Mouse (Mus musculus) midbrain, embryonic 11.5 days (tissue): ENCODE data around the gene Ugt1a7c. TPM values are rescaled to one million over a fixed set of nuclear protein-coding genes. Genes with fewer than 3 reads are reported as not detected.

Experiments
- ATAC-seq: fragments of 200-750 bp; cut with Nextera tagmentation; 2 replicates; pipeline ENCODE4 v1.8.0; 2017; ENCODE audit warnings: moderate TSS enrichment, moderate library complexity; ENCODE audit not compliant: low FRiP score
- DNase-seq: peaks from one replicate; pipeline ENCODE4 v3.0.0; 2015; ENCODE audit warnings: low spot score; ENCODE audit errors: missing footprints
- H3K27ac ChIP-seq: fragments of 300-500 bp; sonication (generic); 2 replicates; pipeline ENCODE4 v1.5.1; 2014; ENCODE audit warnings: low read depth, low read length
- H3K27me3 ChIP-seq: fragments of 300-500 bp; sonication (generic); 2 replicates; pipeline ENCODE4 v1.6.1; 2014; ENCODE audit warnings: mild to moderate bottlenecking, low read length, moderate library complexity, mixed read lengths; ENCODE audit not compliant: control insufficient read depth, insufficient read depth
- H3K36me3 ChIP-seq: fragments of 300-500 bp; sonication (generic); 2 replicates; pipeline ENCODE4 v1.6.1; 2014; ENCODE audit warnings: mild to moderate bottlenecking, low read length, moderate library complexity, mixed read lengths; ENCODE audit not compliant: control insufficient read depth, insufficient read depth
- H3K4me1 ChIP-seq: fragments of 300-500 bp; sonication (generic); 2 replicates; pipeline ENCODE4 v1.6.1; 2014; ENCODE audit warnings: low read length; ENCODE audit not compliant: control insufficient read depth, insufficient read depth
- H3K4me2 ChIP-seq: fragments of 300-500 bp; sonication (generic); 2 replicates; pipeline ENCODE4 v1.6.1; 2014; ENCODE audit warnings: mild to moderate bottlenecking, moderate library complexity
- H3K4me3 ChIP-seq: fragments of 300-500 bp; sonication (generic); 2 replicates; pipeline ENCODE4 v1.5.1; 2014; ENCODE audit warnings: low read depth, low read length
- H3K9ac ChIP-seq: fragments of 300-500 bp; sonication (generic); 2 replicates; pipeline ENCODE4 v1.6.1; 2014; ENCODE audit warnings: low read length
- H3K9me3 ChIP-seq: fragments of 300-500 bp; sonication (generic); 2 replicates; pipeline ENCODE4 v1.6.1; 2016; ENCODE audit warnings: low read length; ENCODE audit not compliant: control insufficient read depth
- WGBS: fragments of 180-500 bp; shearing (Covaris S2); extraction: QIAGEN DNeasy Blood & Tissue Kit; methylation state at CpG from one replicate; pipeline ENCODE4 v1.1.7; 2014; 5-methylcytosine and 5-hydroxymethylcytosine counted together
- polyA plus RNA-seq: library from polyadenylated mRNA; unstranded; fragments of >200 nt; fragmentation: Nextera tagmentation; extraction: Ambion mirVana; gene quantifications from 2 replicates; pipeline ENCODE4 v1.2.1, GENCODE M21; 2014

The Ugt1a7c gene
- polyA plus RNA-seq, 1 experiment from 2014 or later: 1.2 TPM

DNA sequence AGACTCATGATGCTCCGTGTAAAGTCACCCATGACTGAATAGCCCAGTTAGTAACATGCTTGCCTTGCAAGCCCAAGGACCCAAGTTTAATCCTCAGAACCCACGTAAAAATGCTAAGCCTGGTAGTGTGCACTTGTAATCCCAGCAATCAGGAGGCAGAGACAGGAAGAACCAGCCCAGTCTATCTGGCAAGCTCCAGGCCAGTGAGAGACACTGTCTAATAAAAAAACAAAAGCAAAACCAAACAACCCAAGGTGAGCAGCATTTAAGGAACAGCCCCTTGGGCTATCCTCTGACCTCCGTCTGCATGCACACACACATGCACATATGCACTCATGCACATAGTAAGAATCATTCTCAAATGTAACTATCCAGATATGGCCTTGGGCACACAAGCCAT is 134.7 kb downstream of the Ugt1a7c start:
- Histone ChIP-seq H3K9ac (no peak overlapping the region), H3K36me3 (no peaks in the 10 kb centered on the region), H3K9me3 (peaks cover 93% of the 10 kb centered on the region), H3K4me2 (no peak overlapping the region), H3K4me1 (no peaks in the 10 kb centered on the region), H3K27me3 (no peaks in the 10 kb centered on the region), H3K4me3 (no peak overlapping the region), H3K27ac (no peak overlapping the region)
- DNase-seq: no peak
- no peak for ATAC-seq
- WGBS: 78% methylated on average over 3 of the region's 3 CpGs

DNA sequence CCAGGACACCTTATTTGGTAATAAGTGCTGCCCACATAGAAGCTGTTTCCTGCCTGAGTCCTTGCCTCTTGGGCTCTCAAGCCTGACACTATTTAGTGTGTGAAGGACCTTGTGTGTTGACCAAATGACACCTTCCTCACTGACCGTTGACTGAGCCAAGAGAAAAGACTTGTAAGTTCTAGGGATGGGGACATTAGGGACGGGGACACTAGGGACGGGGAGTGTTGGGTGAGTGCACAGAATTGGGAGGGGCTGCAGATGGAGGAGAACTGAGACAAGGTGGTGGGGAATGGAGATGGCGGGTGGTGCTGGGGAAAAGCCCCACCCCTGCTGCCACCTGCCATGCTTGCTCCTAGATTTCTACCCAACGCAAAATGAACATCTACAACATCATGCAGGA is 135.1 kb downstream of the Ugt1a7c start:
- 83% methylated on average over 5 of the region's 5 CpGs for WGBS
- Histone ChIP-seq H3K4me3 (no peak overlapping the region), H3K4me1 (no peaks in the 10 kb centered on the region), H3K9me3 (peaks cover 98% of the 10 kb centered on the region), H3K27ac (no peak overlapping the region), H3K27me3 (no peaks in the 10 kb centered on the region), H3K4me2 (no peak overlapping the region), H3K9ac (no peak overlapping the region), H3K36me3 (no peaks in the 10 kb centered on the region)
- peak; percentile 8; the same call in 1 of the 2 replicates for ATAC-seq
- no peak for DNase-seq

GRCm38 (mm10) chr1:88230421-88230820 is 135.6 kb downstream of the Ugt1a7c start:
- no peaks in the 10 kb centered on the region for H3K4me1 ChIP-seq
- H3K27ac ChIP-seq: no peak overlapping the region
- H3K27me3 ChIP-seq: no peaks in the 10 kb centered on the region
- H3K4me2 ChIP-seq: no peak overlapping the region
- DNase-seq: no peak
- 68% methylated on average over 7 of the region's 7 CpGs for WGBS
- no peak for ATAC-seq
- peaks cover 100% of the 10 kb centered on the region for H3K9me3 ChIP-seq
- no peak overlapping the region for H3K9ac ChIP-seq
- H3K4me3 ChIP-seq: no peak overlapping the region
- no peaks in the 10 kb centered on the region for H3K36me3 ChIP-seq

DNA sequence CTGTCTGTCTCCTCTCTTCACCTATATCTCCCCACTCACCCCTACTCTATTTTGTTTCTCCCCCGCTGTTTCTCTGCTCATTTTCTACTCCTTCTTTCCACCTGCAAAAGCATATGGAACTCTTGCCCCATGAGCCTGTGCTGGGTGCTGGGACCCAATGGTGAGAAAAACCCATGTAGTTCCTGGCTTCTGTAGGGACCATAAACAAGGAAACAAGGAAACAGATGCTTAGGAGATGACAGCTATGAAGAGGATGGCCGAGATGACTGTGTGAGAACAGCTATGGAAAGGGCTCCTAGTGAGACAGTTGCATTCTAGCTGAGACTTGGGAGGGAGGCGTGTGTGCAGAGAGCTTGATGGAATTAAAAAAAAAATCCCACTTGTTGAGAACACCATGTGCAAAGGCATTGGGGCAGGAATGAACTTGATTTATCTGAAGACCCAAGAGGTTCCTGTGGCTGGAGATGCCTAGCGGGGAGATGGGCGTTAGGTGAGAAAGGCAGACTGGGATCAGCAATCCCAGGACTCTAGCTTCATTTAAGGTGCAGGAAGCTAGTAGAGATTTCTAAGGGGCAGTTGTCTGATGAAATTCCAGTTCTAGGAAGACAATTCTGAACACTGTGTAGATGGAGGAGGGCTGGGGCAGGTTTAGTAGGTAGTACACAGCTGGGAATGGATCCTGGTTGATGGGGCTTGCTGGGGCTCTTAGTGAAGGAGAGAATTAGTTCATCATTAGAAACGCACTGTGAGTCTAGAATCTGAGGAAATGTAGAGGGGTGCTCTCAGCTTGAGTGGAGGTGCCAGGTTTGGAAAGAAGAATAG is 136.3 kb downstream of the Ugt1a7c start:
- Histone ChIP-seq H3K4me1 (no peaks in the 10 kb centered on the region), H3K27me3 (no peaks in the 10 kb centered on the region), H3K9me3 (peaks cover 100% of the 10 kb centered on the region), H3K4me2 (no peak overlapping the region), H3K9ac (no peak overlapping the region), H3K27ac (no peak overlapping the region), H3K36me3 (no peaks in the 10 kb centered on the region), H3K4me3 (no peak overlapping the region)
- no peak for DNase-seq
- 76% methylated on average over 6 of the region's 6 CpGs for WGBS
- ATAC-seq: no peak

GRCm38 (mm10) chr1:88231803-88232499 is 137.1 kb downstream of the Ugt1a7c start:
- peaks cover 97% of the 10 kb centered on the region for H3K9me3 ChIP-seq
- H3K4me3 ChIP-seq: no peak overlapping the region
- ATAC-seq (no peak), DNase-seq (no peak)
- H3K27me3 ChIP-seq: no peaks in the 10 kb centered on the region
- H3K9ac ChIP-seq: no peak overlapping the region
- no peaks in the 10 kb centered on the region for H3K36me3 ChIP-seq
- 67% methylated on average over 7 of the region's 7 CpGs for WGBS
- no peak overlapping the region for H3K4me2 ChIP-seq
- H3K4me1 ChIP-seq: no peaks in the 10 kb centered on the region
- no peak overlapping the region for H3K27ac ChIP-seq

DNA sequence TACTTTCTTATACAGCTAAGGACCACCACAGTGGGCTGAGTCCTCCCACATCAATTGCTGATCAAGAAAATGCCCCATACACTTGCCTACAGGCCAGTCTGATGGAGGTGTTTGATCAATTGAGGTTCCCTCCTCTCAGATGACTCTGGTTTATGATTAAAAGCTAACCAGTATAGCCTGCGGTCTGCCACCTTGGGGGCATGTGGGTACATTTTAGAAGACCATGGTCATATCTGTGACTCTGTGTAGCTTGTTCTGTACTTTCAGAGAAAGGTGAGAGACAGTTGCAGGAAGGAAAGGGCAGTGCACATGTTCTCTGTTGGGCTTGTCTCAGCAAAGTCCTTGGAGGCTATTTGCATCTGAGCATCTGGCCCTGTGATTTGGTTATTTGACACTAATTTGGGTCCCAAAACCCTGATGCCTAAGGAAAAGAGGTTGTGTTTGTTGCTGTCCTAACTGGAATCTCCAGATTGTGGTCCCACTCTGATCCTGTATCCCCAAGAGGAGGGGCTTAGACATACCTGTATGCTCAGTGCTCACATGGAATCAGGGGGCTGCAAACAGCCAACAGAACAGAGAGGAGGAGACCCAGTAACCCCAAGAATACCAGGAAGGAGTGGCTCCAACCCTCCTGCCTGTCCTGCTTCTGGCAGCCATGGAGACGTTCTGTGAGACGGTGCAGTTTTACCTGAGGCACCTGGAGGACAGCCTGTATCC is 138.0 kb downstream of the Ugt1a7c start:
- no peaks in the 10 kb centered on the region for H3K4me1 ChIP-seq
- H3K27me3 ChIP-seq: no peaks in the 10 kb centered on the region
- no peak overlapping the region for H3K4me3 ChIP-seq
- no peak overlapping the region for H3K9ac ChIP-seq
- no peak overlapping the region for H3K27ac ChIP-seq
- H3K4me2 ChIP-seq: no peak overlapping the region
- peaks cover 97% of the 10 kb centered on the region for H3K9me3 ChIP-seq
- 55% methylated on average over 3 of the region's 3 CpGs for WGBS
- DNase-seq: no peak
- no peaks in the 10 kb centered on the region for H3K36me3 ChIP-seq
- ATAC-seq: no peak

DNA sequence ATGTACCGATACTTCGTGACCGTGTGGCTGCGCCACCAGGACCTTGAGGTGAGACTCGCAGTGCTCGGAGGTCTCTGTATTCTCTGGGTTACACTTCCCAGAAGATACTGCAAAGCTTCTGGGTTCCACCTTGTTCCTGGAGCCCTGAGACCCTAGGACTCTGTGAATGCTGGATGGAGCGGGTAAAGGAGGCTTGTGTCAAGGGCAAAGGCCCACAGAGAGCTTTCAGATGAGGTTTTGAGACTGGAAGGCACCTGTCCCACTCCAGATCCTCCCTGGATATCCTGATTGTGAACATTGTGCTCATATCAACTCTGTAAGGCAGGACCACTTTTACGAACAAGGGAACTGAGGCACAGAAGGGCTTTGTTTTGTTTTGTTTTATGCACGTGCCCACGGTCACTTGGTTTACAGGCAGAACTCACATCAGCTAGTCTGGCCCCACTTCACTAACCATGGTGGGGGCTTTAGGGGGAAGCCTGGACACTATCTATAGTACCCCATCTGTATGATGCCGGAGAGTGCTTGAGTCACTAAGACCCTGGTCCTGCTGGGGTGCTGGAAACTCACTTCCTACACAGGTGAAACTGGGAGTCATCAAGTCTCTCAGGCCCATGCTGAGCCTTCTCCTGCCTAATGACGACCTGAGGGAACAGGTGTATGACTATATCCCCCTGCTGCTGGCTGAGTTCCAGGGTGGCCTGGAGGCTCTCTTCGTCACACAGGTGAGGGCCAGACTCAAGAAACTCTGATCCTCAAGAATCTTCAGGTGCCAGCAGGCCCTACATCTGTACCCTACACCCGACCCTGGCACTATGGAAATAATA is 138.8 kb downstream of the Ugt1a7c start:
- Histone ChIP-seq H3K9ac (no peak overlapping the region), H3K4me3 (no peak overlapping the region), H3K4me1 (no peaks in the 10 kb centered on the region), H3K27me3 (no peaks in the 10 kb centered on the region), H3K9me3 (peaks cover 97% of the 10 kb centered on the region), H3K27ac (no peak overlapping the region), H3K4me2 (no peak overlapping the region), H3K36me3 (no peaks in the 10 kb centered on the region)
- WGBS: 69% methylated on average over 14 of the region's 14 CpGs
- no peak for DNase-seq
- ATAC-seq: 0 out of 2 replicates have a peak, but pooled peaks have one; percentile 4

- no peak for DNase-seq
- ATAC-seq: no peak
Measured at GRCm38 (mm10) chr1:88234248-88234610, 139.4 kb downstream of the Ugt1a7c start.

More at GRCm38 (mm10) chr1:88234248-88234610, 139.4 kb downstream of the Ugt1a7c start:
- no peak overlapping the region for H3K9ac ChIP-seq
- H3K36me3 ChIP-seq: no peaks in the 10 kb centered on the region
- H3K27me3 ChIP-seq: no peaks in the 10 kb centered on the region
- H3K4me3 ChIP-seq: no peak overlapping the region
- H3K4me2 ChIP-seq: no peak overlapping the region
- WGBS: 64% methylated on average over 4 of the region's 4 CpGs
- peaks cover 97% of the 10 kb centered on the region for H3K9me3 ChIP-seq
- no peak overlapping the region for H3K27ac ChIP-seq
- H3K4me1 ChIP-seq: no peaks in the 10 kb centered on the region
